8 mouse cellular contexts compared by ENCODE assay signal in the genomic region with DNA sequence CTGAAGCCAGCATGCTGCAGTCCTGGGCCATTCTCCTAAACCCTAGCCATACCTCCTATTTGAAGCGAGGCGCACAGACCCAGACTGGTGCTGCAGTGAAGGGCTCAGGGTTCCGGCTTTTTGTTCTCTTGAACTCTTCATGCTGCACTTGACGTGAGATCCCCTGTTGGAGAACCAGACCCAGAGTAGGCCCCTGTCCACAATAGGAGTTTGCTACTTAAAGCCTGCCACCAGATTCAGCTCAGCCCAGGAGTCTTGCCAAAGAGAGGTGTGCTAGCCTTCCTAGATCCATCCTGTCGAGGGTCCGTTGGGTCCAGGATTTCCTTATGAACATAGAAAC. TPM values are rescaled to one million over a fixed set of nuclear protein-coding genes. Genes with fewer than 3 reads are reported as not detected.
DNase-seq lines count a peak whose midpoint lies in the region; ATAC-seq and TF ChIP-seq lines count a peak whose summit lies in the region.

No protein-coding gene starts in this region.

- TF ChIP-seq CTCF in cortical plate, adult 2 months (IDR thresholded peaks at IDR 0.05; ENCODE audit: extremely low read depth, insufficient read depth, low read length), result no peak

- H3K36me3 ChIP-seq in kidney, embryonic 15.5 days, result peaks cover 34% of the 10 kb centered on the region
- peaks cover 9% of the 10 kb centered on the region; the same call in 1 of the 2 replicates for H3K36me3 ChIP-seq in hindbrain, embryonic 16.5 days (ENCODE audit: control insufficient read depth, insufficient read depth, low read length)
- peaks cover 10% of the 10 kb centered on the region; the same call in 1 of the 2 replicates for H3K36me3 ChIP-seq in midbrain, embryonic 16.5 days (ENCODE audit: control insufficient read depth, insufficient read depth, low read length)

- ATAC-seq in kidney, embryonic 15.5 days (replicated peaks; ENCODE audit: low FRiP score), result no peak
- no peak for ATAC-seq in hindbrain, embryonic 16.5 days
- no peak for ATAC-seq in midbrain, embryonic 16.5 days

- peak overlapping the region; percentile 96 for H3K4me2 ChIP-seq in kidney, embryonic 15.5 days
- peak overlapping the region; percentile 76 for H3K4me2 ChIP-seq in hindbrain, embryonic 16.5 days (ENCODE audit: low read length)
- H3K4me2 ChIP-seq in midbrain, embryonic 16.5 days (ENCODE audit: low read length), result peak overlapping the region; percentile 90

- peaks cover 35% of the 10 kb centered on the region for H3K4me1 ChIP-seq in kidney, embryonic 15.5 days
- peaks cover 12% of the 10 kb centered on the region for H3K4me1 ChIP-seq in cortical plate, adult 2 months (ENCODE audit: control insufficient read depth, insufficient read depth, low read length)
- H3K4me1 ChIP-seq in hindbrain, embryonic 16.5 days (ENCODE audit: control insufficient read depth, insufficient read depth, low read depth, low read length), result peaks cover 35% of the 10 kb centered on the region
- H3K4me1 ChIP-seq in midbrain, embryonic 16.5 days (ENCODE audit: control insufficient read depth, insufficient read depth, low read length), result peaks cover 32% of the 10 kb centered on the region

- no peak for DNase-seq in kidney, postnatal 36 days
- DNase-seq in retina, postnatal 1 day, result no peak
- DNase-seq in urinary bladder, adult 2 months (ENCODE audit: low spot score), result no peak
- DNase-seq in right cerebral cortex, postnatal 36 days (ENCODE audit: low spot score in 2 of 2), result no peak

- TF ChIP-seq POLR2A in cortical plate, adult 2 months (IDR thresholded peaks at IDR 0.05; ENCODE audit: extremely low read depth, insufficient read depth, low read length), result no peak

- 0 out of 2 replicates have a peak overlapping the region, but pooled peaks have one; percentile 91 for H3K27ac ChIP-seq in kidney, embryonic 15.5 days
- H3K27ac ChIP-seq in cortical plate, adult 2 months (ENCODE audit: insufficient read depth, low read length), result no peak overlapping the region
- H3K27ac ChIP-seq in hindbrain, embryonic 16.5 days (ENCODE audit: low read depth, low read length), result peak overlapping the region; percentile 95
- peak overlapping the region; percentile 97 for H3K27ac ChIP-seq in midbrain, embryonic 16.5 days (ENCODE audit: low read length)

- peak overlapping the region; percentile 90 for H3K4me3 ChIP-seq in kidney, embryonic 15.5 days (replicated peaks)
- peak overlapping the region; percentile 89 for H3K4me3 ChIP-seq in cortical plate, adult 2 months (ENCODE audit: insufficient read depth, low read length)
- peak overlapping the region; percentile 91 for H3K4me3 ChIP-seq in hindbrain, embryonic 16.5 days (ENCODE audit: low read length)
- peak overlapping the region; percentile 80 for H3K4me3 ChIP-seq in midbrain, embryonic 16.5 days (ENCODE audit: low read depth, low read length)

- WGBS in kidney, embryonic 15.5 days, result 6% methylated on average over 6 of the region's 6 CpGs
- under 1% methylated on average over 6 of the region's 6 CpGs for WGBS in hindbrain, embryonic 16.5 days
- WGBS in midbrain, embryonic 16.5 days, result 6% methylated on average over 6 of the region's 6 CpGs

- peak overlapping the region; percentile 79 for H3K9ac ChIP-seq in kidney, embryonic 15.5 days
- H3K9ac ChIP-seq in hindbrain, embryonic 16.5 days (ENCODE audit: low read depth, low read length), result peak overlapping the region; percentile 95
- peak overlapping the region; percentile 97 for H3K9ac ChIP-seq in midbrain, embryonic 16.5 days (ENCODE audit: low read depth, low read length)

- no peaks in the 10 kb centered on the region for H3K9me3 ChIP-seq in kidney, embryonic 15.5 days (replicated peaks)
- H3K9me3 ChIP-seq in hindbrain, embryonic 16.5 days (ENCODE audit: control insufficient read depth, low read length), result no peaks in the 10 kb centered on the region
- no peaks in the 10 kb centered on the region for H3K9me3 ChIP-seq in midbrain, embryonic 16.5 days (replicated peaks; ENCODE audit: control insufficient read depth, low read length, poor library complexity, severe bottlenecking)

- H3K27me3 ChIP-seq in kidney, embryonic 15.5 days, result peaks cover 27% of the 10 kb centered on the region
- peaks cover 4% of the 10 kb centered on the region for H3K27me3 ChIP-seq in hindbrain, embryonic 16.5 days (replicated peaks; ENCODE audit: control insufficient read depth, insufficient read depth, low read length)
- H3K27me3 ChIP-seq in midbrain, embryonic 16.5 days (ENCODE audit: control insufficient read depth, insufficient read depth, low read depth, low read length), result peaks cover 16% of the 10 kb centered on the region

RNA-seq across cellular contexts. Expression of a gene that starts 1.0 kb away (rescaled TPM):
- polyA plus RNA-seq in kidney, embryonic 15.5 days (2015; fragmentation: Nextera tagmentation; extraction: Ambion mirVana), result 9.5 and 10.1 TPM in 2 replicates
- 78.0 and 80.6 TPM in 2 replicates for polyA plus RNA-seq in cortical plate, adult 2 months (2012; rRNA removed)
- 9.3 and 17.8 TPM in 2 replicates for polyA plus RNA-seq in hindbrain, embryonic 16.5 days (2015; fragmentation: Nextera tagmentation; extraction: Ambion mirVana)
- polyA plus RNA-seq in midbrain, embryonic 16.5 days (2015; fragmentation: Nextera tagmentation; extraction: Ambion mirVana), result 21.0 and 22.4 TPM in 2 replicates
- polyA plus RNA-seq in urinary bladder, adult 2 months (2012; rRNA removed), result 48.7 and 51.4 TPM in 2 replicates

RNA-seq across cellular contexts. Expression of a gene that starts 16.4 kb away (rescaled TPM):
- 615 and 646 TPM in 2 replicates for polyA plus RNA-seq in kidney, embryonic 15.5 days (2015; fragmentation: Nextera tagmentation; extraction: Ambion mirVana)
- 211 and 215 TPM in 2 replicates for polyA plus RNA-seq in cortical plate, adult 2 months (2012; rRNA removed)
- 514 and 534 TPM in 2 replicates for polyA plus RNA-seq in hindbrain, embryonic 16.5 days (2015; fragmentation: Nextera tagmentation; extraction: Ambion mirVana)
- polyA plus RNA-seq in midbrain, embryonic 16.5 days (2015; fragmentation: Nextera tagmentation; extraction: Ambion mirVana), result 504 and 541 TPM in 2 replicates
- 198 and 224 TPM in 2 replicates for polyA plus RNA-seq in urinary bladder, adult 2 months (2012; rRNA removed)

RNA-seq across cellular contexts. Expression of a gene that starts 16.5 kb away (rescaled TPM):
- 6.3 and 6.4 TPM in 2 replicates for polyA plus RNA-seq in kidney, embryonic 15.5 days (2015; fragmentation: Nextera tagmentation; extraction: Ambion mirVana)
- polyA plus RNA-seq in cortical plate, adult 2 months (2012; rRNA removed), result 30.9 and 33.8 TPM in 2 replicates
- polyA plus RNA-seq in hindbrain, embryonic 16.5 days (2015; fragmentation: Nextera tagmentation; extraction: Ambion mirVana), result 53.0 and 61.1 TPM in 2 replicates
- polyA plus RNA-seq in midbrain, embryonic 16.5 days (2015; fragmentation: Nextera tagmentation; extraction: Ambion mirVana), result 70.4 and 74.3 TPM in 2 replicates
- polyA plus RNA-seq in urinary bladder, adult 2 months (2012; rRNA removed), result 5.2 and 6.0 TPM in 2 replicates

RNA-seq across cellular contexts. Expression of a gene that starts 44.6 kb away (rescaled TPM):
- 26.4 TPM in 2 replicates for polyA plus RNA-seq in kidney, embryonic 15.5 days (2015; fragmentation: Nextera tagmentation; extraction: Ambion mirVana)
- 27.4 and 28.4 TPM in 2 replicates for polyA plus RNA-seq in cortical plate, adult 2 months (2012; rRNA removed)
- polyA plus RNA-seq in hindbrain, embryonic 16.5 days (2015; fragmentation: Nextera tagmentation; extraction: Ambion mirVana), result 33.1 and 33.2 TPM in 2 replicates
- 34.9 and 35.7 TPM in 2 replicates for polyA plus RNA-seq in midbrain, embryonic 16.5 days (2015; fragmentation: Nextera tagmentation; extraction: Ambion mirVana)
- polyA plus RNA-seq in urinary bladder, adult 2 months (2012; rRNA removed), result 25.0 and 33.0 TPM in 2 replicates

RNA-seq across cellular contexts. Expression of a gene that starts 49.4 kb away (rescaled TPM):
- 3.5 and 3.9 TPM in 2 replicates for polyA plus RNA-seq in kidney, embryonic 15.5 days (2015; fragmentation: Nextera tagmentation; extraction: Ambion mirVana)
- 10.9 and 11.0 TPM in 2 replicates for polyA plus RNA-seq in cortical plate, adult 2 months (2012; rRNA removed)
- 2.8 and 3.0 TPM in 2 replicates for polyA plus RNA-seq in hindbrain, embryonic 16.5 days (2015; fragmentation: Nextera tagmentation; extraction: Ambion mirVana)
- 3.1 and 3.6 TPM in 2 replicates for polyA plus RNA-seq in midbrain, embryonic 16.5 days (2015; fragmentation: Nextera tagmentation; extraction: Ambion mirVana)
- polyA plus RNA-seq in urinary bladder, adult 2 months (2012; rRNA removed), result 11.1 and 14.8 TPM in 2 replicates
